Mouse (Mus musculus) midbrain, postnatal 0 days (tissue): ENCODE measurements around the gene Slc24a3. TPM values are rescaled to one million over a fixed set of nuclear protein-coding genes. Genes with fewer than 3 reads are reported as not detected.
A peak's percentile ranks its signal among the peaks of the same experiment; 100 is the strongest.

Experiments used
- ATAC-seq: fragments of 200-750 bp; cut with Nextera tagmentation; 2 replicates; pipeline ENCODE4 v1.8.0; 2017; ENCODE audit warnings: moderate number of reproducible peaks, mild to moderate bottlenecking, moderate TSS enrichment, moderate library complexity; ENCODE audit not compliant: low FRiP score
- DNase-seq: peaks from one replicate; pipeline ENCODE4 v3.0.0-alpha.2; 2015; ENCODE audit warnings: low spot score
- H3K27ac ChIP-seq: fragments of 300-500 bp; sonication (generic); 2 replicates; pipeline ENCODE4 v1.5.1; 2014; ENCODE audit warnings: low read depth, mild to moderate bottlenecking, low read length, mixed read lengths
- H3K27me3 ChIP-seq: fragments of 300-500 bp; sonication (generic); 2 replicates; pipeline ENCODE4 v1.6.1; 2014; ENCODE audit warnings: low read length, control low read depth, mixed read lengths; ENCODE audit not compliant: insufficient read depth
- H3K36me3 ChIP-seq: fragments of 300-500 bp; sonication (generic); 2 replicates; pipeline ENCODE4 v1.6.1; 2014; ENCODE audit warnings: low read length, control low read depth, mixed read lengths; ENCODE audit not compliant: insufficient read depth
- H3K4me1 ChIP-seq: fragments of 300-500 bp; sonication (generic); 2 replicates; pipeline ENCODE4 v1.6.1; 2014; ENCODE audit warnings: mild to moderate bottlenecking, control low read depth, antibody characterized with exemption, low read length, mixed read lengths; ENCODE audit not compliant: insufficient read depth
- H3K4me2 ChIP-seq: fragments of 300-500 bp; sonication (generic); 2 replicates; pipeline ENCODE4 v1.6.1; 2014; ENCODE audit warnings: low read depth, mild to moderate bottlenecking, low read length, mixed read lengths; ENCODE audit not compliant: poor library complexity, severe bottlenecking
- H3K4me3 ChIP-seq: fragments of 300-500 bp; sonication (generic); 2 replicates; pipeline ENCODE4 v1.5.1; 2014; ENCODE audit warnings: low read depth, mild to moderate bottlenecking, low read length, moderate library complexity
- H3K9ac ChIP-seq: fragments of 300-500 bp; sonication (generic); replicated peaks from 2 replicates; pipeline ENCODE4 v1.6.1; 2014; ENCODE audit warnings: mild to moderate bottlenecking, low read length, moderate library complexity, mixed read lengths; ENCODE audit not compliant: poor library complexity, severe bottlenecking
- H3K9me3 ChIP-seq: fragments of 300-500 bp; sonication (generic); 2 replicates; pipeline ENCODE4 v1.6.1; 2016; ENCODE audit warnings: low read length, control low read depth
- CTCF ChIP-seq: IDR thresholded peaks from 2 replicates; pipeline ENCODE4 v1.5.1; 2016; ENCODE audit warnings: antibody characterized with exemption, mild to moderate bottlenecking
- WGBS: fragments of 180-500 bp; shearing (Covaris S2); extraction: QIAGEN DNeasy Blood & Tissue Kit; methylation state at CpG from one replicate; pipeline ENCODE4 v1.1.7; 2014; 5-methylcytosine and 5-hydroxymethylcytosine counted together
- polyA plus RNA-seq: library from polyadenylated mRNA; unstranded; fragments of >200 nt; fragmentation: Nextera tagmentation; extraction: Ambion mirVana; gene quantifications from 2 replicates; pipeline ENCODE4 v1.2.1, GENCODE M21; 2015
- total RNA-seq: library from RNA; depleted of rRNA; stranded (reverse); fragments of >200 nt; gene quantifications from 2 replicates; pipeline ENCODE4 v1.2.3, GENCODE M21; 2014

Gene Slc24a3
- total and polyA plus RNA-seq, 2 experiments from 2014 or later, result 34.5 to 65.7 TPM

- H3K4me1 ChIP-seq, result no peaks in the 10 kb centered on the region
- ATAC-seq (no peak), DNase-seq (no peak)
- H3K36me3 ChIP-seq, result no peaks in the 10 kb centered on the region
- no peak overlapping the region for H3K9ac ChIP-seq
- no peak overlapping the region for H3K4me2 ChIP-seq
- H3K27me3 ChIP-seq, result no peaks in the 10 kb centered on the region
- H3K27ac ChIP-seq, result no peak overlapping the region
- WGBS, result 92% methylated on average over 2 of the region's 2 CpGs
- no peak for TF ChIP-seq CTCF
- no peak overlapping the region for H3K4me3 ChIP-seq
- H3K9me3 ChIP-seq, result no peaks in the 10 kb centered on the region
Observed at GRCm38 (mm10) chr2:145676936-145677335, 509.4 kb downstream of the Slc24a3 start.

- no peaks in the 10 kb centered on the region for H3K36me3 ChIP-seq
- no peak overlapping the region for H3K4me3 ChIP-seq
- DNase-seq (no peak), ATAC-seq (no peak)
- no peak overlapping the region for H3K4me2 ChIP-seq
- no peak overlapping the region for H3K9ac ChIP-seq
- no peaks in the 10 kb centered on the region for H3K27me3 ChIP-seq
- no peaks in the 10 kb centered on the region for H3K4me1 ChIP-seq
- no peaks in the 10 kb centered on the region for H3K9me3 ChIP-seq
- H3K27ac ChIP-seq, result no peak overlapping the region
- WGBS, result 83% methylated on average over 2 of the region's 2 CpGs
- no peak for TF ChIP-seq CTCF
Observed at GRCm38 (mm10) chr2:145680141-145680540, 512.6 kb downstream of the Slc24a3 start.

GRCm38 (mm10) chr2:145680762-145681161 is 513.2 kb downstream of the Slc24a3 start:
- H3K27me3 ChIP-seq, result no peaks in the 10 kb centered on the region
- H3K9me3 ChIP-seq, result no peaks in the 10 kb centered on the region
- H3K9ac ChIP-seq, result no peak overlapping the region
- no peaks in the 10 kb centered on the region for H3K4me1 ChIP-seq
- TF ChIP-seq CTCF, result no peak
- no peaks in the 10 kb centered on the region for H3K36me3 ChIP-seq
- ATAC-seq (no peak), DNase-seq (no peak)
- H3K4me3 ChIP-seq, result no peak overlapping the region
- H3K27ac ChIP-seq, result no peak overlapping the region
- 90% methylated on average over 9 of the region's 9 CpGs for WGBS
- H3K4me2 ChIP-seq, result no peak overlapping the region

GRCm38 (mm10) chr2:145681626-145682025 is 514.1 kb downstream of the Slc24a3 start:
- H3K27me3 ChIP-seq, result no peaks in the 10 kb centered on the region
- no peaks in the 10 kb centered on the region for H3K4me1 ChIP-seq
- H3K9ac ChIP-seq, result no peak overlapping the region
- 83% methylated on average over 4 of the region's 4 CpGs for WGBS
- TF ChIP-seq CTCF, result no peak
- DNase-seq, result no peak
- H3K36me3 ChIP-seq, result no peaks in the 10 kb centered on the region
- H3K27ac ChIP-seq, result no peak overlapping the region
- H3K4me3 ChIP-seq, result no peak overlapping the region
- ATAC-seq, result no peak
- no peaks in the 10 kb centered on the region for H3K9me3 ChIP-seq
- no peak overlapping the region for H3K4me2 ChIP-seq

- Histone ChIP-seq H3K27ac (no peak overlapping the region), H3K4me2 (no peak overlapping the region), H3K27me3 (no peaks in the 10 kb centered on the region), H3K4me1 (no peaks in the 10 kb centered on the region), H3K4me3 (no peak overlapping the region), H3K36me3 (no peaks in the 10 kb centered on the region), H3K9ac (no peak overlapping the region), H3K9me3 (no peaks in the 10 kb centered on the region)
- DNase-seq (no peak), ATAC-seq (no peak)
- WGBS, result 78% methylated on average over 3 of the region's 3 CpGs
- no peak for TF ChIP-seq CTCF
Observed at GRCm38 (mm10) chr2:145682924-145683323, 515.4 kb downstream of the Slc24a3 start.

- ATAC-seq (no peak), DNase-seq (peak; percentile 43)
- Histone ChIP-seq H3K27ac (no peak overlapping the region), H3K27me3 (no peaks in the 10 kb centered on the region), H3K36me3 (no peaks in the 10 kb centered on the region), H3K9me3 (no peaks in the 10 kb centered on the region), H3K4me3 (no peak overlapping the region), H3K9ac (no peak overlapping the region), H3K4me2 (no peak overlapping the region), H3K4me1 (no peaks in the 10 kb centered on the region)
- no peak for TF ChIP-seq CTCF
- WGBS, result 73% methylated on average over 3 of the region's 3 CpGs
Observed at GRCm38 (mm10) chr2:145683536-145683935, 516.0 kb downstream of the Slc24a3 start.
